Mouse (Mus musculus) frontal cortex, postnatal 14 days (tissue): Measurements from ENCODE around the gene Ncbp3.
A peak's percentile ranks its signal among the peaks of the same experiment; 100 is the strongest.

Source experiments
- DNase-seq, 2 experiments: peaks; one replicate each; pipeline ENCODE4 v3.0.0; 2022; ENCODE audit warnings: low spot score in 2 of 2

The Ncbp3 gene

DNA sequence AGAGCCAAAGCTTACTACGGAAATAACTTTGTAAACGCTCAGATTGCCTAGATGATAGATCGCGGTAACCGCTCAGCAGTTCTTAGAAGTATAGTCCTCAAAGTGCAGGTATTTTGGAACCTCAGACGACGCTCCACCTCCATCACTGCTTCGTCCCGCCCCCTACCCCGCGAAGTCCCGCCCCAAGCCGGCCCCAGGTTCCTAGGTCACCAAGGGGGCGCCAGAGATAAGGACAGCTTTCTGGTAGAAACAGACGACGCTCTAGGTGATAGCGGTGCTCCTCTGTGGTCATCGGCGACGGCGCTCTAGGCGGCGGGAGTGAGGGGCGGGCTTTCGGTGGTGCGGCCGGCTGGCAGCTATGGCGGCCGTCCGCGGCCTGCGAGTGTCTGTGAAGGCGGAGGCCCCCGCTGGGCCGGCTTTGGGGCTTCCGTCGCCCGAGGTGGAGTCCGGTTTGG is at the start of gene Ncbp3:
Gene Ncbp3, plus strand, starts transcription at position 242 of the 455 bp plus-strand sequence.
- peak; percentile 91 for DNase-seq

DNA sequence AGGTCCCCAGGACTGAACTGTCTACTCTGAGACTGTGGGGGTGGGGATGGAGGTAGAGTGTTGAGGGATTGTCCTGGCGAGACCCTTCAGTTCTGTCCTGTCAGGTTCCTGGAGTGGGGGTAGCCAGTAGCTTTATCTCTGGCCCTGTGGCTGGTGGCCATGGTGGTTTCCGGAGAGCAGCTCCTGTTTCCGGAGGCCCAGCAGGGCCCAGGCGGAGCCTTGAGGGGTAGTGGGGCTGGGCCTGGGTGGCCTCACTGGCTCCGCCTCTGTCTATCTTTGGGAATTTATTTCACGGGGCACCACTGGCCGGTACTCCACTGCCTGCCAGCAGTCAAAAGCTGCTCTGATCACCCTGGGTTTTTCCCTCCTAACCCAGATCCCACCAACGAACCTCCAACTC is 48.8 kb upstream of the Ncbp3 start, which contains the start of gene P2rx1:
Gene P2rx1, plus strand, starts transcription at position 333 of the 400 bp plus-strand sequence.
- no peak for DNase-seq

DNA sequence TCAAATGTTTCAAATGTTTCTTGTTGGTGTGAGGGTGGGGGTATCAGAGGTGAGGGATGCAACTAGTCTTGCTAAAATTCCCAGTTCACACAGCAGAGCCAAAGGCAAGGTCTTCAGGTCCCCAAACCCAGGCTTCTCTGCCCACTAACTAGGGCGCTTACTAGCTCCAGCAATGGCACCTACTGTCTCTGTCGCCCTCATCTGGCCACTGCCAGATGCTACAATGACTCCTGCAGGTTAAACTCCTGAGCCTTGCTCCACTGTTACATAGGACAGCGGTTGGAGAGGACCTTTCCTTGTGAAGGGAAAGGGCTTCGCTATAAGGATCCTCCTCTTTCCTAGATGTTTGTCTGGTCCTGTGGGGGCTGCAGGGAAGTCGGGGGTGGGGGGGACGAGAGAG is 46.6 kb upstream of the Ncbp3 start:
- peak in 1 of 2 experiments; percentile 73 for DNase-seq

DNA sequence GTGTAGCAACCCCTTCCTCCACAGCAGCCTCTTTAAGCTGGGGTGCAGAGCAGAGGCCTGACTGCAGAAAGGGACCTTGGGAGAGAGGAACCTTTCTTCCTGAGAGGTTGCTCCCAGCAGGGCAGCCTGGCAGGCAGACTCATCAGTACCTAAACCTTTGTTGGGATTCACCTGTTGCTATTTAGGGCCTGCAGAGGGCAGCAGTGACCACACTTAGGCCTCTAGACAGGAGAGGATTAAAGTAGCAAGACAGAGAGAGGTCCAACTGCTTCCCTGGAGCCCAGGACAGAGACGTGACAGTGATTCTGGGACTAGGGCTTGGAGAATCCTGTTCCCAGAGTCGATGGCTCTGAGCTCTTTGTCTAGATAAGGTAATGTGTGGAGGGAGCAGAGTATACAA is 41.2 kb upstream of the Ncbp3 start:
- DNase-seq: no peak

DNA sequence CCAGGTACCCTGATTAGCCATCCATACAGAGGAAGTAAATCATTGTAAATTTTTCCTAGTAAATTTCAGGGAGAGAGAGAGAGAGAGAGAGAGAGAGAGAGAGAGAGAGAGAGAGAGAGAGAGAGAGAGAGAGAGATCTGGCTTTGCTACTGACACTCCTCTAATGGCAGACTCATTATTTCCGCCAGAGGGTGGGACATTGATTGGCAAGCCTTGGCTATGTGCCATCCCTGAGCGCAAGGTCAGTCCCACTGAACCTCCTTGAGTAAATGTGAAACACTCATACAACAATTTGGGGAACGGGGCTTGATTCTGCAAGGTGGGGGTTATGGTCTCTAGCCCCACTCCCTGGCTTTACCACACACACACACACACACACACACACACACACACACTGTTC is 40.5 kb upstream of the Ncbp3 start:
- no peak for DNase-seq

DNA sequence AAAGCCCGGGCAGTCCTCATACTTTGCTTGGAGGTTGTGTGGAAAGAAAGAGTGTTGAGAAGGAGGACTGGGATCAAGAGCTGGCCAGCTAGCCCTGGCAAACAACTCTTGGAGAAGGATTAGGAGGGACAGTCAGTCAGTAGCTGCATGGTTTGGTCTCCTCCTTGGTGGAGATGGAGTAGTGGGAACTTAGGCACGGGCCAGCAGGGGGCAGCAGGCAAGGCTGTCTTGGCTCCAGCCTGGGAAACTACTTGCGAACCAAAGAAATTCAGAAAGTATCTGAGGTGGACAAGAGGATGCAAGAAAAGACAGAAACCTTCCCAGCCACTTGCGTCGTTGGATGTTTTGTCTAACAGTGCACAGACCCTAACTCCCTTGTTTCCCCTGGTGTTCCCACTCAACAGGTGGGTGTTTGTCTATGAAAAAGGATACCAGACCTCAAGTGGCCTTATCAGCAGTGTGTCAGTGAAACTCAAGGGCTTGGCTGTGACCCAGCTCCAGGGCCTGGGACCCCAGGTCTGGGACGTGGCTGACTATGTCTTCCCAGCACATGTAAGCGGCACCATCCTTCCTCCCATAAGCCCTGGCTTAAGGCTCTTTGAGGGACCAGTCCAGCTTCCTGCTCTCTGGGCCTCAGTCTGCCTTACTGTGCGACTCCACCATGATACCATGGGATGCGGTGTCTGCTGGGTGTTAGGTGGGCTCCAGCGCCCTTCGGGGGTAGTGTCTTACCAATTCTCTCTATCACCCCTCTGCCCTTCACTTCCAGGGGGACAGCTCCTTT is 39.7 kb upstream of the Ncbp3 start:
- no peak for DNase-seq

GRCm38 (mm10) chr11:73008826-73009225 is 38.8 kb upstream of the Ncbp3 start:
- DNase-seq: no peak

DNA sequence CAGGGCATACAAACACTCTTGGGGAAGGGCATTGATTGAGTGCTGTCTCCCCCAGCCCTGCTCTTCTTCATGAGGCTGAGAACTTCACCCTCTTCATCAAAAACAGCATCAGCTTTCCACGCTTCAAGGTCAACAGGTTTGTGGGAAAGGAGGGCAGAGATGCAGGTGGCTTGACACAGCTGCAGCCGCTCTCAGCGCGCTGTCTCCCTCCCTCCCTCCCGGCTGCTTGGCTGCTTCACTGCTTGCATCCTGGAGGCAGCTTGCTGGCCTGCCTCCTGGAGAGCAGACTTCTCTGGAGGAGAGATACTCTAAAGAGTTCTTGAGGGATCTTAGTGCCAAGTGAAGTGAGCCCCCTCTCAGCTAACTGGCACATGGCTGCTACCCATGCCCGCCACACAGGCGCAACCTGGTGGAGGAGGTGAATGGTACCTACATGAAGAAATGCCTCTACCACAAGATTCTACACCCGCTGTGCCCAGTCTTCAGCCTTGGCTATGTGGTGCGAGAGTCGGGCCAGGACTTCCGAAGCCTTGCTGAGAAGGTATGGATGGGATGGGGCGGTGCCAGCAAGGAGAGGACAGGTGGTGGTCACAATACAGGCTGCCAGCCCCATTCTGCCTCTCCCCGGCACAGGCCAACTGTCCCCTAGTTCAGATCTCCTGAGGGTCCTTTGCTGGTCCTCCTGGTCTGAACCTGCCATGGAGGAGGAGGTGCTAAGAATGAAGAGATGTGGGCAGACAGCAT is 37.9 kb upstream of the Ncbp3 start:
- DNase-seq: no peak

- DNase-seq: no peak
Observed at GRCm38 (mm10) chr11:73013981-73014380, 33.6 kb upstream of the Ncbp3 start.

- no peak for DNase-seq
Observed at GRCm38 (mm10) chr11:73014831-73015344, 32.7 kb upstream of the Ncbp3 start.

DNA sequence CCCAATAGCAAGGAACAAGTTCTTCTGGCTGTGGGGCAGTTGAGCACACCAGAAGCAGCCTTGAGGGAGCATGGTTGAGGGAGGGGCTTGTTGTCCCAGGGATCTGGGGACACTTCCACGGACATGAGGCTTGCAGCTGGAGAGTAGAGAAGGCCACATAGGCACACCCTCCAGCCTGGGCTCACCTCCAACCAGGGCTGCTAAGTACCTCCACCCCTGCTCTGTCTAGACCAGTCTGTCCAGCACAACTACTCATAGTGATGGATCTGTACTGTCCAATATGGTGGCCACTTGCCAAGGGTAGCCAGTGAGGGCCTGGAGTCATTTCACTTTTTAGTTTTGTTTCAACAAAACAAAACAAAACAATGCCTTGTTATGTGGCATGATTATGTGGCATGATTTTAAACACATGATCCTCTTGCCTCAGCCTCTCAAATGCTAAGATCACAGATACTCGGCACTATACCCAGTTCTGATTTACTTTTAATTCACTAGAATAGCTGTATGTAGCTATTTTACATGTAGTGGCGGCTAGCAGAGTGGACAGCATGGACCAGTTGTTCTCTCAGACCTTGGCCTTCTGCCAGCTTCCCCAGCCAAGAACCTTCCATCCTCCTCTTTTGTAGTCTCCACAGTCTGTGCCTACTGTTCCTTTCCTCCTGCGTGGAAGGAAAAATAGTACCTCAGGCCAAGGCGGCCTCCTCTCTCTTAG is 32.0 kb upstream of the Ncbp3 start:
- DNase-seq: no peak

- DNase-seq: no peak
Observed at GRCm38 (mm10) chr11:73016103-73016420, 31.5 kb upstream of the Ncbp3 start.

DNA sequence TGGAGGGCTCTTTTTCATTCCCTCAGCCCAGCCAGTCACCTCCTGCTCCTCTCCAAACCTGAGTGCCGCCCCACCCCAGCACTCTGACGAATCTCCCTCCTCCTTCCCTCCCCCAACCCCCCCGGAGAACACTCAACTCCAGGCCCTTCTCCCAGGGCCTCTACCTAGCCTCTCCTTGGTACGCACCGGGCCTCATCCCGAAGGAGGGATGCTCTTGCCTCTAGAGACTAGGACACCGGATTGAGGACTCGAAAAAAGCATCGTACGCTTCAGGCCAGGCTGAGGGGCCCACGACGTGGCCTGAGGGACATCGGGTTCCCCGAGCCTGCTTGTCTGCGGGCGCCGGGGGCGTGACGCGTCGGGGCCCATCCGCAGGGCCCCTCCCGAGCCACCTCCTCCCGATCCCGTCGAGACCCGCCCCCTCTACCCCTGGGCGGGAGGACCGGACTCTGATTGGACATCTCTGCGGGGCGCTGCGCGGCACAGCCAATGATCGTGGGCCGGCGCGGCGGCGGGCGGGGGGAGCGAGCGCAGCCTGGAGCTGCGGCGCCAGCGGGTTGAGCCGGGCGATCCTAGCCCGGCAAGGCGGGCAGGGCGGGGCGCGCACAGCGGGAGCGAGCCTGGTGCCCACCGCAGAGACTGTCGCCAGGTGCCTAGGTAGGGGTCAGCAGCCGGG is 29.0 kb upstream of the Ncbp3 start, which contains the start of gene Camkk1:
Gene Camkk1, plus strand, starts transcription at position 538 of the 676 bp plus-strand sequence.
- peak; percentile 86 to 90 for DNase-seq

DNA sequence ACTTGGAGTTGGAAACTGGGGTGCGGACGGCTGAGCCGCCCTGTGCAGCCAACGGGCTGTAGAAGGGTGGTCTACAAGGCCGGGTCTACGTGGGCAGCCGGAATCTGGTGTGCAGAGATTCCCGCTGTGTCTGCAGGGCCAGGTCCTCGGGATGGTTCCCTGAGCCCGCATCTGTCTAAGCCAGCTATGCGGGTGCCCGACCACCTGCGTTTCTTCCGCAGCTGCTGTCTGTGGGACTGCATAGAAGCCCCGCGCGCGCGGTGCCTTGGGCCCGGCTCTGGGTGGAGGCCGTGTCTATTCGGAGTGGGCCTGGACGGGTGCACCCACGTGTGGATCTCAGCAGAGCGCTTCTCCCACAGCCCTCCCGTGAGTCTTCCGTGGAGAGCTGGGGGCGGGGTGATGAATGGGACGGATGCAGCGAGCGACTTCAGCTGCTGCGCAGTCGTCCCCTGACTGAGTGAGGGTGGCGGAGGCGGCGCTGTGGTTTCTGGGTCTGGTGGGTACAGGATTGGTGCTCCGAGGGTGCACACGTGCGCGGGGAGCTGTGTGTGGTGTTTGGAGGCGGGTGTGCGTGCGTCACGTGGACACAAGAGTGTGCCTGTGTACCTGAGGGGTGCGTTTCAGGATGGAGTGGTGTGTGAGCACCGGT is 28.3 kb upstream of the Ncbp3 start:
- DNase-seq: peak; percentile 67 to 72

DNA sequence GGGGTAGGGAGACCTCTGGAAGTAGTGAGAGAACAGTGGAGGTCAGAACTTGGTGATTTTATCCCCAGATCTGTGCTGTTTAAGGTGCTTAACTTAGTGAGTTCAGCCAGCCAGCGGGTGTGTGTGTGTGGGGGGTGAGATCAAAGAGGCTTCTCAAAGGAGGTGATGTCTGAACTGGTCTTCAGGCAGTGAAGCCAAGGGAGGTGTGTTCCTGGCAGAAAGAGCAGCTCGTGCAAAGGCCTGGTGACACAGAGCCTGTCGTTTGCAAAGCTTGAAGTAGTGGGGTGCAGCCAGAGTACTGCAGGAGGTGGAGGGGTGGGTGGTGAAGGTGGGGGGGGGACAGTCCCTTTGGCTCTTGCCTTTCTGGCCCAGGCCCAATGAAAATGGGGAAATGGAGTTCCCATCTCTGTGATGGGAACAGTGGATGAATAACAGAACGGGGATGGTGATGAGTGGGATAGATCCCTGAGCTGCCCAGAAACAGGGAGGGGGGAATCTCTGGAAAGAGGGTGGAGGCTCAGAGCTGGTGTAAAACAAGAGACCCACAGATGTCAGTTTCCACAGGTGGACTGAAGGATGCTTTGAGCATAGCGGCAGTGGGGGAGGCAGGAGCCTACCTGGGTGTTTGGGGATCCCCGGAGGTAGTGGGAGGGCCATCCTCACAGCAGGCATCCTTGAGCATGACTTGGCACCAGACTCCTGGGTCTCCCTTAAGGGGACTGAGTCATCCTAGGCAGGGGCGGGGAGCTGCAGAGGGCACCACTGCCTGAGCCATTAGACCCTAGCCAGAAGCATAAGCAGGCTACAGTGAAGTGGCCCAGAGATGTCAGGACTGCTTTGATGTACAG is 26.4 kb upstream of the Ncbp3 start:
- no peak for DNase-seq

- DNase-seq: peak; percentile 65 to 66
Observed at GRCm38 (mm10) chr11:73023099-73023498, 24.5 kb upstream of the Ncbp3 start.

GRCm38 (mm10) chr11:73023827-73024226 is 23.8 kb upstream of the Ncbp3 start:
- DNase-seq: no peak

- DNase-seq: no peak
Observed at GRCm38 (mm10) chr11:73024236-73024904, 23.2 kb upstream of the Ncbp3 start.

DNA sequence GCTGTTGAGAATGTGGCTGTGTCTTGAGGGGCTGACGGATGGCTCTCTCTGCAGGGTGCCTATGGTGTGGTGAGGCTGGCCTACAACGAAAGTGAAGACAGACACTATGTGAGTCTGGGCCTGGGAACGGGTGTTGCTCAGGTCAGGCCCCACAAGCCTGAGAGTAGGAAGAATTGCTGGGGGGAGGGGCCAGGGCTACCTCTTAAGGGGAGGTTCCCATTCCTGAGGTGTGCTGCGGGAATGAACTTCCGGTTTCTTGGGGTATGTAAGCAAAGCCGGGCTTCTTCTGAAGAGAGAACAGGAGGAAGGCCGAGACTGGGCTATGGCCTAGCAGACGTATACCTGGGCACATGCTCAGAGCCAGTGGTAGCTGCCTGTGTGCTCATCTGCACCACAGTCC is 20.6 kb upstream of the Ncbp3 start:
- DNase-seq: no peak
